ENCODE assay signal across 19 mouse cellular contexts in genomic region chr3:139108176-139108575, GRCm38 (mm10). TPM values are rescaled to one million over a fixed set of nuclear protein-coding genes. Genes with fewer than 3 reads are reported as not detected.
DNase-seq lines count a peak whose midpoint lies in the region; ATAC-seq and TF ChIP-seq lines count a peak whose summit lies in the region.
"Had no signal": no experiment of that assay in that cellular context is flagged by ENCODE, and none has a peak within 500 bp of the region (broad histone marks: within the 10 kb centered on the region; RNA-seq: fewer than 3 reads in every experiment).

No protein-coding gene starts in this region.

- TF ChIP-seq CTCF in heart, postnatal 0 days (IDR thresholded peaks at IDR 0.05; ENCODE audit: low read depth): no peak
- no peak for TF ChIP-seq CTCF in embryonic fibroblast, embryonic 13.5 days (IDR thresholded peaks at IDR 0.05; ENCODE audit: borderline replicate concordance, insufficient read depth, low read length)

- no peaks in the 10 kb centered on the region for H3K9me3 ChIP-seq in heart, postnatal 0 days (replicated peaks; ENCODE audit: control insufficient read depth, low read length)
- no peaks in the 10 kb centered on the region for H3K9me3 ChIP-seq in heart, embryonic 12.5 days (replicated peaks)
- no peaks in the 10 kb centered on the region for H3K9me3 ChIP-seq in midbrain, embryonic 14.5 days (ENCODE audit: control insufficient read depth, low read length)
- H3K9me3 ChIP-seq in midbrain, embryonic 15.5 days: no peaks in the 10 kb centered on the region
- H3K9me3 ChIP-seq: G1E; midbrain, embryonic 10.5 days had no signal

- no peaks in the 10 kb centered on the region for H3K36me3 ChIP-seq in heart, postnatal 0 days (replicated peaks; ENCODE audit: control insufficient read depth, insufficient read depth, low read length)
- no peaks in the 10 kb centered on the region for H3K36me3 ChIP-seq in heart, embryonic 12.5 days
- H3K36me3 ChIP-seq in midbrain, embryonic 14.5 days (ENCODE audit: control insufficient read depth, insufficient read depth, low read length): no peaks in the 10 kb centered on the region
- H3K36me3 ChIP-seq in midbrain, embryonic 15.5 days (replicated peaks): no peaks in the 10 kb centered on the region
- H3K36me3 ChIP-seq: G1E; midbrain, embryonic 10.5 days had no signal

- H3K4me3 ChIP-seq in heart, postnatal 0 days (ENCODE audit: low read depth, low read length): no peak overlapping the region
- H3K4me3 ChIP-seq in heart, embryonic 12.5 days: no peak overlapping the region
- H3K4me3 ChIP-seq in embryonic fibroblast, embryonic 13.5 days (ENCODE audit: insufficient read depth, low read length): no peak overlapping the region
- no peak overlapping the region for H3K4me3 ChIP-seq in midbrain, embryonic 14.5 days (replicated peaks; ENCODE audit: low read depth, low read length)
- no peak overlapping the region for H3K4me3 ChIP-seq in midbrain, embryonic 15.5 days
- H3K4me3 ChIP-seq: gastrocnemius, adult 2 months; heart, adult 2 months; left cerebral cortex, adult 2 months; midbrain, embryonic 10.5 days had no signal

- no peak for TF ChIP-seq EP300 in heart, postnatal 0 days (IDR thresholded peaks at IDR 0.05; ENCODE audit: low read depth)

- H3K4me2 ChIP-seq in heart, postnatal 0 days (ENCODE audit: low read depth, low read length): no peak overlapping the region
- no peak overlapping the region for H3K4me2 ChIP-seq in heart, embryonic 12.5 days
- H3K4me2 ChIP-seq in midbrain, embryonic 14.5 days (ENCODE audit: low read length): no peak overlapping the region
- H3K4me2 ChIP-seq in midbrain, embryonic 15.5 days: no peak overlapping the region
- H3K4me2 ChIP-seq: liver, embryonic 11.5 days had no signal

- H3K27me3 ChIP-seq in heart, postnatal 0 days (ENCODE audit: control insufficient read depth, insufficient read depth, low read length): no peaks in the 10 kb centered on the region
- H3K27me3 ChIP-seq in heart, embryonic 12.5 days (replicated peaks): no peaks in the 10 kb centered on the region
- no peaks in the 10 kb centered on the region for H3K27me3 ChIP-seq in midbrain, embryonic 14.5 days (ENCODE audit: control insufficient read depth, insufficient read depth, low read length)
- no peaks in the 10 kb centered on the region for H3K27me3 ChIP-seq in midbrain, embryonic 15.5 days (replicated peaks)

- no peak for TF ChIP-seq POLR2A in embryonic fibroblast, embryonic 13.5 days (IDR thresholded peaks at IDR 0.05; ENCODE audit: low read depth, low read length)

- DNase-seq in heart, postnatal 0 days (ENCODE audit: low spot score): peak; percentile 29
- peak; percentile 58 for DNase-seq in right cerebral cortex, adult 18-20 months
- no peak for DNase-seq in right cerebral cortex, postnatal 14 days
- no peak for DNase-seq in midbrain, embryonic 14.5 days
- DNase-seq: adrenal gland, postnatal 25 days; cerebellum, postnatal 10 days; gastrocnemius, adult 2 months; heart, adult 2 months; heart, postnatal 4 days; kidney, adult 9 months; lung, postnatal 10 days; thymus, adult 2 months had no signal

- WGBS in heart, postnatal 0 days: 59% methylated on average over 5 of the region's 5 CpGs
- 77% methylated on average over 5 of the region's 5 CpGs for WGBS in heart, embryonic 12.5 days
- WGBS in midbrain, embryonic 14.5 days: 81% methylated on average over 5 of the region's 5 CpGs
- WGBS in midbrain, embryonic 15.5 days: 78% methylated on average over 5 of the region's 5 CpGs

- H3K4me1 ChIP-seq in heart, postnatal 0 days (ENCODE audit: control insufficient read depth, insufficient read depth): 0 out of 2 replicates have a peak, but pooled peaks cover 3% of the 10 kb centered on the region
- H3K4me1 ChIP-seq in heart, embryonic 12.5 days (replicated peaks): 0 out of 2 replicates have a peak, but pooled peaks cover 8% of the 10 kb centered on the region
- no peaks in the 10 kb centered on the region; the same call in 1 of the 2 replicates for H3K4me1 ChIP-seq in embryonic fibroblast, embryonic 13.5 days (ENCODE audit: control insufficient read depth, insufficient read depth, low read length)
- H3K4me1 ChIP-seq in midbrain, embryonic 14.5 days (ENCODE audit: control insufficient read depth, insufficient read depth, low read length): no peaks in the 10 kb centered on the region
- no peaks in the 10 kb centered on the region for H3K4me1 ChIP-seq in midbrain, embryonic 15.5 days
- H3K4me1 ChIP-seq: midbrain, embryonic 10.5 days had no signal

- peak; percentile 39; the same call in 1 of the 2 replicates for ATAC-seq in heart, postnatal 0 days (ENCODE audit: insufficient read depth, low read depth)
- no peak for ATAC-seq in heart, embryonic 12.5 days (ENCODE audit: insufficient number of reproducible peaks, low FRiP score)
- no peak for ATAC-seq in midbrain, embryonic 14.5 days (ENCODE audit: low FRiP score, low TSS enrichment)
- ATAC-seq in midbrain, embryonic 15.5 days (replicated peaks): no peak

- no peak overlapping the region for H3K27ac ChIP-seq in heart, postnatal 0 days (ENCODE audit: low read depth)
- H3K27ac ChIP-seq in heart, embryonic 12.5 days (ENCODE audit: poor library complexity, severe bottlenecking): no peak overlapping the region
- peak overlapping the region; percentile 85 for H3K27ac ChIP-seq in embryonic fibroblast, embryonic 13.5 days (ENCODE audit: insufficient read depth, low read length)
- H3K27ac ChIP-seq in midbrain, embryonic 14.5 days (replicated peaks; ENCODE audit: low read depth, low read length): no peak overlapping the region
- H3K27ac ChIP-seq in midbrain, embryonic 15.5 days: no peak overlapping the region
- H3K27ac ChIP-seq: gastrocnemius, adult 2 months; heart, adult 2 months; left cerebral cortex, adult 2 months; midbrain, embryonic 10.5 days had no signal

- H3K9ac ChIP-seq in heart, postnatal 0 days (replicated peaks; ENCODE audit: low read depth, low read length): no peak overlapping the region
- H3K9ac ChIP-seq in heart, embryonic 12.5 days: no peak overlapping the region
- H3K9ac ChIP-seq in midbrain, embryonic 14.5 days (replicated peaks; ENCODE audit: low read length): no peak overlapping the region
- H3K9ac ChIP-seq in midbrain, embryonic 15.5 days: no peak overlapping the region

RNA-seq across cellular contexts. Expression of gene Rap1gds1, which starts 33.2 kb away (rescaled TPM):
- 39.1 and 47.9 TPM in 2 replicates for total RNA-seq in heart, postnatal 0 days (2014; rRNA removed; ENCODE audit: low replicate concordance)
- 32.0 and 32.2 TPM in 2 replicates for polyA plus RNA-seq in heart, postnatal 0 days (2015; fragmentation: Nextera tagmentation; extraction: Ambion mirVana)
- polyA plus RNA-seq in heart, embryonic 12.5 days (2016; fragmentation: Nextera tagmentation; extraction: Ambion mirVana): 58.8 and 60.2 TPM in 2 replicates
- 87.5 and 91.4 TPM in 2 replicates for polyA plus RNA-seq in embryonic fibroblast, embryonic 13.5 days (2011; ENCODE audit: insufficient read length, low read depth, missing spikeins)
- polyA plus RNA-seq in midbrain, embryonic 14.5 days (2014; fragmentation: Nextera tagmentation; extraction: Ambion mirVana): 47.8 and 69.7 TPM in 2 replicates
- 68.6 and 70.6 TPM in 2 replicates for polyA plus RNA-seq in midbrain, embryonic 15.5 days (2015; fragmentation: Nextera tagmentation; extraction: Ambion mirVana)

Comparison
In these comparisons a context has a peak if more than half of its experiments do, and no peak if none do; other contexts are left out.
1. DNase-seq: peak in heart, postnatal 0 days (single experiment) and right cerebral cortex, adult 18-20 months (single experiment); none in right cerebral cortex, postnatal 14 days (single experiment) and midbrain, embryonic 14.5 days (single experiment).